Mouse (Mus musculus) R1 (cell line): ENCODE results near the gene Zfp3.
A peak's percentile ranks its signal among the peaks of the same experiment; 100 is the strongest.
"Not testable (repeated sequence)": the region's sequence is repeated elsewhere in the genome, so short reads cannot be mapped to it uniquely, and the experiment has no call there.

Experiments
- DNase-seq: peaks from one replicate; pipeline ENCODE4 v3.0.0-alpha.2; 2018; ENCODE audit warnings: low read depth, low spot score

The Zfp3 gene

DNA sequence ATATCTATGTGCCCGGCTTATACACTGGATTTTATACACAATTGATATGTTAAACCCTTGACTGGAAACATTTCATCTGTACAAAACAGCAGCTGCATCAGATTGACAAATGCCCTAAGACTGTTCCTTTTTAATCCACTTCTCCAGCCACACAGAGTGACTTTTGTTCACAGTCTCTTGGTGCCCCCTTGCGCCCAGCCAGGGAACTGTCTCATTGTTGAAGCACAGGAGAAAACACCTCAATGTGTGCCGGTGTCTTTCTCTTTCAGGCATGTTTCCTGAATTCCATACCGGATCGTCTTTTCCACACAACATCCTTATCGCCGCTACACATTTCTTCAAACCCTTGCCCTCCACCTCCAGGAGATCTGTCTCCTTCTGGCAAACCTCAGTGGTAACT, 8.4 kb upstream of the Zfp3 start:
- peak; percentile 80 for DNase-seq

DNA sequence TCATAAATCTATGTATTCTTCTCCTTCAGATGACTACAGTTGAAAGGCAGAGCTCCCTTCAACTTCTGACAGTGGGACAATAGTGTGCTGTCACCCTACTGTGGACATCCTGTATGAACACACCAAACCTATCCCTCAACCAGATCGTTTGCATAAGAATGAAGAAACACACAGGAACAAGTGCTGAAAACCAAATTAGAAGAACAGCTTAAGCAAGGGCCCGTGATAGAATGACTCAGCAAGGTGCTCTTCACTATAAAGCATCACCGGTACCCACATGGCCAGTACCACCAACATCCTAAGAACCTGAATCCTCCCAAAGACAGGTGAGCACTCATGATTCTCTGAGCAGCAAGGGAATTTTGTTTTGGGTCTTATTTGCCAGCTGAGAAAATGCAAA, 3.6 kb upstream of the Zfp3 start:
- DNase-seq = not testable (repeated sequence)

GRCm38 (mm10) chr11:70762641-70763040, 1.4 kb upstream of the Zfp3 start:
- DNase-seq = no peak

DNA sequence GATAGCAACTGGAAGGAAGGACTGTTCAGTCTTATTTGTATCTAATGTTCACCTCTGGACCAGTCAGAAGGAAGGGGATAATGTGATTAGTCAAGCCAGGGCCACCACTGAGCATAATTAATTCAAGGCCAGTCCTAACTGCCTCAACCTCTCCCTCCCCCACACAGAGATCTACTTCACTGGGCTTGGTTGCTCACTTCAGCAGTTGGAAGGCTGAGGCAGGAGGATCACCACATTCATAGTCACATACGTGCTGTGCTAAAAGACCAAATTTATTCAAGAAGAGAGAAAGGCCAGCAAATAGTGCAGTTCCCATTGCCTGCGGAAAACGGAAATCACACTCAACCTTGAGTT, 450 bp upstream of the Zfp3 start:
- DNase-seq = peak; percentile 83

DNA sequence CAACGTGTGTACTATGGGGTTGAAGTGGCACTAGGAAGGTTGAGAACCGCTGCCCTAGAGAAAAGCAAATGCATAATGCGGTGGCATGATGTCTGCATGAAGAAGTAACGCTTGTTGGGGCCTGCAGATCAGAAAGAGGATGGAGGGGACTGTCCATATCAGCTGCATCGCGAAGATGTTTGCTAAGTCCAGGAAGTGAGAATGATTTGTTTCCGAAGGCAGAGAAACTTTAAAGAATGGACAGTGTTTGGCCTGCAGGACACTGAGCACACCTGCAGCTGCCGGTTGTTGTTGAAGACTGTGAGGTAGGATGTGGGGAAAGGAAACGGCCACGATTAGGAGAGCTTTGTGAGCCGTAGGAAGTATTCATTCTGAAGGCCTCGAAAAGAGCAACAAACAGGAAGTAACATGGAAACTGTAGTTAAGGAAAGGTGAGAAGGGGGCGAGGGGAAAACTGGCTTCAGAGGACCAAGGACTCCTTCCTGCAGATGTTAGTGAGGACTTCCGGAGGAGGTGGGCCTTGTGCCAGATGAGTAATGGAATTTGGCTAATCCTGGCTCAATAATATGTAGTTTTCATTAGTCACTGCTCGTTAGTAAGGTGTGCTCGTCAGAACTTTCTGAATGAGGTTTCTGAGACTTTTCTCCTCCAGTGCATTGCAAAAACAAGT, 1.9 kb downstream of the Zfp3 start:
- no peak for DNase-seq

GRCm38 (mm10) chr11:70770804-70771203, 6.8 kb downstream of the Zfp3 start:
- DNase-seq = no peak

GRCm38 (mm10) chr11:70776830-70777571, 13.0 kb downstream of the Zfp3 start:
- peak; percentile 85 for DNase-seq

DNA sequence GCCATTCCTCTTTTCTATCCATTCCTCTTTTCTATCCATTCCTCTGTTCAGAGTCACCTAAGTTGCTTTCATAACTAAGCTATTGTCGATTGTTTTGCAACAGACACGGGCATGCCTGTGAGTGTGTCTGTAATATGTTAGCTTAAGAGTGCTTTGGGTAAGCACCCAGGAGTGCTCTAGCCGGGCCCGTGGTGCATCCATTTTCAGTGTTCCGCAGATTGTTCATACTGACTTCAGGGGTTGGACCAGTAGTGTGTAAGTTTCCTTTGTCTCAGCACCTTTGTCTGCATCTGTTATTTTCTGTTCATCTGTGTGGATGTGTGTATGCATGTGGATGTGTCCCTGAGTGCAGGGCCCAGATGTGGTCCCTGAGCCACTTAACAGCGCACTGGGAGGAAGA, 13.6 kb downstream of the Zfp3 start:
- DNase-seq = no peak

GRCm38 (mm10) chr11:70778058-70778457, 14.0 kb downstream of the Zfp3 start:
- DNase-seq = peak; percentile 49

- DNase-seq = no peak
Measured at GRCm38 (mm10) chr11:70785908-70786307, 21.9 kb downstream of the Zfp3 start.

GRCm38 (mm10) chr11:70787052-70787451, 23.0 kb downstream of the Zfp3 start:
- DNase-seq = no peak

- DNase-seq = no peak
Measured at GRCm38 (mm10) chr11:70788972-70789655, 25.1 kb downstream of the Zfp3 start.

- DNase-seq = no peak
Measured at GRCm38 (mm10) chr11:70790426-70790825, 26.4 kb downstream of the Zfp3 start.

DNA sequence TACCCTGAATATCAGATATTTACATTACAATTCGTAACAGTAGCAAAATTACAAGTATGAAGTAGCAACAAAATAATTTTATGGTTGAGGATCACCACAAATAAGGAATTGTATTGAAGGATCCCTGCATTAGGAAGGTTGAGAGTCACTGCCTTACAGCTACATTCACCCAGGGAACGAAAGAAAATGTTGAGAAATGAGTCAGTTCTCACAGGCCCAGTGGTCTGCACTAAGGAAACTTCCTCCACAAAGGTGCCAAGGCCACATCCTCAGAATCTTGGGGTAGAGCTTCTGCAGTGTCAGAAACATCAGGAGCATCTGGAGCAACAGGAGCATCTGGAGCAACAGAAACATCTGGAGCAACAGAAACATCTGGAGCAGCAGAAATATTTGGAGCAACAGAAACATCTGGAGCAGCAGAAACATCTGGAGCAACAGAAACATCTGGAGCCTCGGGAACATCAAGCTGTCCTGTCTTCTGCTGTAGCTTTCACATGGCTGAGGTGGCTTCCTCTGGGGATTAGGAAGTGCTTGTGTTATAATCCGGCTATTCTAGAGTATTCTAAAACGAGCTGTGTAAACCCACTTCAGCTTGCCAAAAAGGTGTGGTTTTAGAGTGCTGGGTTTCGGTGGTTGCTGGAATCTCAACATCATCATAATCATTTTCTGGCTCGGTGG, 27.0 kb downstream of the Zfp3 start:
- no peak for DNase-seq

- no peak for DNase-seq
Measured at GRCm38 (mm10) chr11:70791676-70792075, 27.7 kb downstream of the Zfp3 start.

GRCm38 (mm10) chr11:70792409-70792808, 28.4 kb downstream of the Zfp3 start:
- no peak for DNase-seq

- DNase-seq = peak; percentile 49
Measured at GRCm38 (mm10) chr11:70802208-70802864, 38.3 kb downstream of the Zfp3 start.

GRCm38 (mm10) chr11:70802865-70803261, 38.9 kb downstream of the Zfp3 start:
- no peak for DNase-seq

GRCm38 (mm10) chr11:70803711-70804200, 39.7 kb downstream of the Zfp3 start:
- DNase-seq = no peak

DNA sequence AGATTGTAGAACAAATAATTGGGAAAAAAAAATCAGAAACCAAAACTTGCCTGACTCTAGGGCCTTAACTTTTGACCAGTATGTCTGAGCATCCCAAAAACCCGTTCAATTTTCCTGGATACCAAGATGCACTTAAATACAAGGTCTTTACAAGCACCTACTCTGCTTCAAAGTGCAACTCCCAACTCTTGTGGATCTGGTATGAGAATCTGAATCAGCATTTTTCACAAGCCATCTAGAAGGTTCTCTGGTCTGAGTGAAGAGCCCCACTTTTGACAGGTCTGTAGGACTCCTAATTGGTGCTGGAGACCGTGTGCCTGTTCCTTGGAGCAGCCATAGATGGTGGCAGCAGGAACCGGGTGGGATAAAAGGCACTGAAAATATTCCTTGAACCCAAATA, 40.4 kb downstream of the Zfp3 start:
- no peak for DNase-seq

DNA sequence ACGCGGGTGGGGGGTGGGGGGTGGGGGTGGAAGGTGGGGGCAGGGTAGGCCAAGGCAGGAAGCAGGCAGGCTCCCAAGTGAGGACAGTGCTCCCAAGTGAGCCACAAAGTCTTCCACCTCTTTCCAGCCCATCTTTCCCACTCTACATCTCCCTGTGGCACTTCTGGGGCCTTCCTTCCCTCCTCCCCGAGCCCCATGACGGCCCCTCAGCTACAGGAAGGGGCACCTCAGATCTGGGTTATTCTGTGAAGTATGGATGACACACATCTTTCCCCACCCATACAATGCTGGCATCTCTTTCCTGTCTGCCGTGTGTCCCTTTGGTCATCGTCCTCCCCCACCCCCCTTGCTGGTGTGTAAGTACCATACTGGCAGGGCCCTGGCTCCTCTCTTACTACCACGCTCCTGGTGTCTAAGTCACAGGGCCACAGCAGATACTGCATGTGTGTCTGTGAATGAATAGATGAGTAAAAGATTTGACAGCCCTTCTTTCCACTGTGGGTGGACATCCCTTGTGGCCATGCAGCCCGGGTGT, 41.7 kb downstream of the Zfp3 start:
- DNase-seq = no peak
